In the genomic region with DNA sequence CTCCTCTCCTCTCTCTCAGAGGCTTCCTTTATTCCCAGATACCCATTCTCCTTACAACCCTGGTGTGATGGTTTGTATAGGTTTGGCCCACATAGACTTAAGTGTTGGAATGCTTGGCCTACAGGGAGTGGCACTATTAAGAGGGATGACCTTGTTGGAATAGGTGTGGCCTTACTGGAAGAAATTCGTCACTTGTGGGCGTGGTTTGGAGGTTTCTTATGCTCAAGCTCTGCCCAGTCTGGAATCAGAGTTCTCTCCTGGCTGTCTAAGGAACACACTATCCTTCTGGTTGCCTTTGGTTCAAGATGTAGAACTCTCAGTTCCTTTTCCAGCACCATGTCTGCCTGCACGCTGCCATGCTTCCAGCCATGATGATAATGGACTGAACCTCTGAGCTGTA, we compare ENCODE assay signal across 29 mouse cellular contexts. TPM values are rescaled to one million over a fixed set of nuclear protein-coding genes. Genes with fewer than 3 reads are reported as not detected.
DNase-seq lines count a peak whose midpoint lies in the region; ATAC-seq lines count a peak whose summit lies in the region.
"Had no signal": no experiment of that assay in that cellular context is flagged by ENCODE, and none has a peak within 500 bp of the region (broad histone marks: within the 10 kb centered on the region; RNA-seq: fewer than 3 reads in every experiment).

No protein-coding gene starts in this region.

- H3K4me1 ChIP-seq in intestine, embryonic 14.5 days (replicated peaks; ENCODE audit: control insufficient read depth, insufficient read depth, low read length), result peaks cover 8% of the 10 kb centered on the region
- peaks cover 6% of the 10 kb centered on the region for H3K4me1 ChIP-seq in intestine, embryonic 16.5 days (ENCODE audit: control insufficient read depth, insufficient read depth, low read length)
- H3K4me1 ChIP-seq in lung, embryonic 15.5 days, result no peaks in the 10 kb centered on the region; the same call in 1 of the 2 replicates
- peaks cover 3% of the 10 kb centered on the region; the same call in 1 of the 2 replicates for H3K4me1 ChIP-seq in stomach, embryonic 16.5 days (ENCODE audit: control insufficient read depth, insufficient read depth, low read length)
- H3K4me1 ChIP-seq: embryonic facial prominence, embryonic 10.5 days; forebrain, embryonic 12.5 days; heart, embryonic 10.5 days; heart, embryonic 15.5 days; hindbrain, embryonic 12.5 days; limb, embryonic 12.5 days; midbrain, embryonic 15.5 days; neural tube, embryonic 15.5 days had no signal

- no peak for ATAC-seq in intestine, embryonic 14.5 days (replicated peaks; ENCODE audit: low FRiP score, low TSS enrichment, low read depth)
- no peak for ATAC-seq in intestine, embryonic 16.5 days
- peak; percentile 6; the same call in 1 of the 2 replicates for ATAC-seq in lung, embryonic 15.5 days (ENCODE audit: borderline replicate concordance, extremely low read depth, low FRiP score, low TSS enrichment)
- no peak for ATAC-seq in stomach, embryonic 16.5 days (ENCODE audit: insufficient read depth, low FRiP score)
- ATAC-seq: forebrain, postnatal 0 days; liver, embryonic 12.5 days; liver, postnatal 0 days; midbrain, embryonic 15.5 days had no signal

- H3K4me3 ChIP-seq in intestine, embryonic 14.5 days (ENCODE audit: low read depth, low read length), result no peak overlapping the region
- no peak overlapping the region for H3K4me3 ChIP-seq in intestine, embryonic 16.5 days (ENCODE audit: low read length)
- H3K4me3 ChIP-seq in lung, embryonic 15.5 days, result no peak overlapping the region
- H3K4me3 ChIP-seq in stomach, embryonic 16.5 days (replicated peaks; ENCODE audit: low read length), result no peak overlapping the region
- H3K4me3 ChIP-seq: embryonic facial prominence, embryonic 10.5 days; embryonic facial prominence, embryonic 15.5 days; forebrain, embryonic 12.5 days; heart, embryonic 10.5 days; heart, embryonic 15.5 days; hindbrain, embryonic 12.5 days; limb, embryonic 12.5 days; liver, embryonic 12.5 days; midbrain, embryonic 10.5 days; midbrain, embryonic 15.5 days; neural tube, embryonic 15.5 days; stomach, embryonic 15.5 days had no signal

- WGBS in intestine, embryonic 14.5 days, result 85% methylated on average over 3 of the region's 3 CpGs
- 81% methylated on average over 3 of the region's 3 CpGs for WGBS in intestine, embryonic 16.5 days
- WGBS in lung, embryonic 15.5 days, result 75% methylated on average over 3 of the region's 3 CpGs
- 83% methylated on average over 3 of the region's 3 CpGs for WGBS in stomach, embryonic 16.5 days

- H3K27me3 ChIP-seq in intestine, embryonic 14.5 days (replicated peaks; ENCODE audit: control insufficient read depth, insufficient read depth, low read length), result no peaks in the 10 kb centered on the region
- H3K27me3 ChIP-seq in intestine, embryonic 16.5 days (replicated peaks; ENCODE audit: control insufficient read depth, insufficient read depth, low read length), result no peaks in the 10 kb centered on the region
- H3K27me3 ChIP-seq in lung, embryonic 15.5 days, result no peaks in the 10 kb centered on the region
- no peaks in the 10 kb centered on the region for H3K27me3 ChIP-seq in stomach, embryonic 16.5 days (ENCODE audit: control insufficient read depth, insufficient read depth, low read length)
- H3K27me3 ChIP-seq: embryonic facial prominence, embryonic 15.5 days; forebrain, embryonic 12.5 days; heart, embryonic 15.5 days; hindbrain, embryonic 12.5 days; limb, embryonic 12.5 days; liver, embryonic 12.5 days; midbrain, embryonic 15.5 days; neural tube, embryonic 15.5 days; stomach, embryonic 15.5 days had no signal

- DNase-seq in intestine, embryonic 14.5 days (ENCODE audit: low spot score), result peak; percentile 24
- DNase-seq in lung, postnatal 14 days, result no peak
- peak; percentile 88 for DNase-seq in ES-CJ7 (ENCODE audit: low read depth, low spot score)
- no peak for DNase-seq in ovary, postnatal 14 days (ENCODE audit: low spot score)
- DNase-seq: adrenal gland, adult 8-10 months; cerebellum, adult 8-10 months; cerebellum, postnatal 25 days; forebrain, postnatal 0 days; gastrocnemius, postnatal 14 days; kidney, adult 18-20 months; layer of hippocampus, adult 9-11 months; right cerebral cortex, postnatal 25 days; thymus, postnatal 4 days had no signal

- H3K9ac ChIP-seq in intestine, embryonic 14.5 days (ENCODE audit: low read length), result no peak overlapping the region
- H3K9ac ChIP-seq in intestine, embryonic 16.5 days (ENCODE audit: low read depth, low read length), result no peak overlapping the region
- no peak overlapping the region for H3K9ac ChIP-seq in lung, embryonic 15.5 days
- H3K9ac ChIP-seq in stomach, embryonic 16.5 days (ENCODE audit: low read length), result no peak overlapping the region
- H3K9ac ChIP-seq: embryonic facial prominence, embryonic 15.5 days; forebrain, embryonic 12.5 days; forebrain, postnatal 0 days; heart, embryonic 15.5 days; hindbrain, embryonic 12.5 days; limb, embryonic 12.5 days; liver, embryonic 12.5 days; liver, postnatal 0 days; midbrain, embryonic 15.5 days; neural tube, embryonic 15.5 days; stomach, embryonic 15.5 days had no signal

- H3K36me3 ChIP-seq in intestine, embryonic 14.5 days (ENCODE audit: control insufficient read depth, insufficient read depth, low read length), result no peaks in the 10 kb centered on the region
- H3K36me3 ChIP-seq in intestine, embryonic 16.5 days (ENCODE audit: control insufficient read depth, insufficient read depth, low read length), result no peaks in the 10 kb centered on the region
- no peaks in the 10 kb centered on the region for H3K36me3 ChIP-seq in lung, embryonic 15.5 days
- H3K36me3 ChIP-seq in stomach, embryonic 16.5 days (ENCODE audit: control insufficient read depth, insufficient read depth, low read length), result no peaks in the 10 kb centered on the region
- H3K36me3 ChIP-seq: embryonic facial prominence, embryonic 10.5 days; embryonic facial prominence, embryonic 15.5 days; forebrain, embryonic 12.5 days; heart, embryonic 15.5 days; hindbrain, embryonic 12.5 days; limb, embryonic 12.5 days; liver, embryonic 12.5 days; midbrain, embryonic 10.5 days; midbrain, embryonic 15.5 days; neural tube, embryonic 15.5 days; stomach, embryonic 15.5 days had no signal

- no peak overlapping the region for H3K4me2 ChIP-seq in intestine, embryonic 14.5 days (ENCODE audit: low read length)
- no peak overlapping the region for H3K4me2 ChIP-seq in intestine, embryonic 16.5 days (ENCODE audit: low read depth, low read length)
- H3K4me2 ChIP-seq in lung, embryonic 15.5 days, result no peak overlapping the region
- no peak overlapping the region for H3K4me2 ChIP-seq in stomach, embryonic 16.5 days (ENCODE audit: low read depth, low read length)
- H3K4me2 ChIP-seq: embryonic facial prominence, embryonic 15.5 days; forebrain, embryonic 12.5 days; heart, embryonic 15.5 days; hindbrain, embryonic 12.5 days; limb, embryonic 12.5 days; liver, embryonic 12.5 days; midbrain, embryonic 15.5 days; neural tube, embryonic 15.5 days; stomach, embryonic 15.5 days had no signal

- 0 out of 2 replicates have a peak, but pooled peaks cover 4% of the 10 kb centered on the region for H3K9me3 ChIP-seq in intestine, embryonic 14.5 days (ENCODE audit: control insufficient read depth, low read length)
- no peaks in the 10 kb centered on the region for H3K9me3 ChIP-seq in intestine, embryonic 16.5 days (ENCODE audit: control insufficient read depth, low read length)
- H3K9me3 ChIP-seq in lung, embryonic 15.5 days, result no peaks in the 10 kb centered on the region
- H3K9me3 ChIP-seq in stomach, embryonic 16.5 days (replicated peaks; ENCODE audit: control insufficient read depth, low read length), result 0 out of 2 replicates have a peak, but pooled peaks cover 4% of the 10 kb centered on the region
- H3K9me3 ChIP-seq: embryonic facial prominence, embryonic 15.5 days; forebrain, embryonic 12.5 days; heart, embryonic 10.5 days; heart, embryonic 15.5 days; hindbrain, embryonic 12.5 days; limb, embryonic 12.5 days; midbrain, embryonic 10.5 days; midbrain, embryonic 15.5 days; neural tube, embryonic 15.5 days; stomach, embryonic 15.5 days had no signal

- H3K27ac ChIP-seq in intestine, embryonic 14.5 days (ENCODE audit: low read depth), result no peak overlapping the region
- H3K27ac ChIP-seq in intestine, embryonic 16.5 days (ENCODE audit: low read length), result no peak overlapping the region
- H3K27ac ChIP-seq in lung, embryonic 15.5 days, result peak overlapping the region; percentile 42
- peak overlapping the region; percentile 21; the same call in 1 of the 2 replicates for H3K27ac ChIP-seq in stomach, embryonic 16.5 days (ENCODE audit: low read length)
- H3K27ac ChIP-seq: embryonic facial prominence, embryonic 10.5 days; embryonic facial prominence, embryonic 15.5 days; forebrain, embryonic 12.5 days; heart, embryonic 10.5 days; heart, embryonic 15.5 days; hindbrain, embryonic 12.5 days; limb, embryonic 12.5 days; liver, embryonic 12.5 days; midbrain, embryonic 10.5 days; midbrain, embryonic 15.5 days; neural tube, embryonic 15.5 days had no signal

RNA-seq across cellular contexts. Expression of a gene that starts 12.5 kb away (rescaled TPM):
- 8.0 and 8.3 TPM in 2 replicates for polyA plus RNA-seq in intestine, embryonic 14.5 days (2014; fragmentation: Nextera tagmentation; extraction: Ambion mirVana)
- polyA plus RNA-seq in intestine, embryonic 16.5 days (2015; fragmentation: Nextera tagmentation; extraction: Ambion mirVana), result 12.7 and 13.0 TPM in 2 replicates
- polyA plus RNA-seq in lung, embryonic 15.5 days (2015; fragmentation: Nextera tagmentation; extraction: Ambion mirVana), result 7.8 and 8.0 TPM in 2 replicates
- 8.3 and 11.8 TPM in 2 replicates for polyA plus RNA-seq in stomach, embryonic 16.5 days (2015; fragmentation: Nextera tagmentation; extraction: Ambion mirVana)

Comparison
In these comparisons a context has a peak if more than half of its experiments do, and no peak if none do; other contexts are left out.
1. DNase-seq: peak in intestine, embryonic 14.5 days (single experiment) and ES-CJ7 (single experiment); none in lung, postnatal 14 days (single experiment) and ovary, postnatal 14 days (single experiment).
2. H3K27ac ChIP-seq: peak in lung, embryonic 15.5 days (single experiment) and stomach, embryonic 16.5 days (single experiment); none in intestine, embryonic 14.5 days (single experiment) and intestine, embryonic 16.5 days (single experiment).